Mouse (Mus musculus) frontal cortex, postnatal 36 days (tissue): ENCODE results near the gene Cox19.

Experiments
- DNase-seq, 2 experiments: peaks; one replicate each; pipeline ENCODE4 v3.0.0; 2022; ENCODE audit warnings: low spot score in 2 of 2

Gene Cox19

GRCm38 (mm10) chr5:139327634-139328020, 23.6 kb downstream of the Cox19 start:
- no peak for DNase-seq

- DNase-seq, result no peak
Measured at GRCm38 (mm10) chr5:139326986-139327633, 24.1 kb downstream of the Cox19 start.

- no peak for DNase-seq
Measured at GRCm38 (mm10) chr5:139326111-139326696, 25.0 kb downstream of the Cox19 start.

GRCm38 (mm10) chr5:139325395-139325966, 25.7 kb downstream of the Cox19 start, which contains the start of gene Adap1:
Gene Adap1, minus strand, starts transcription at chr5:139325622.
- peak; percentile 62 to 72 for DNase-seq

GRCm38 (mm10) chr5:139324691-139325394, 26.4 kb downstream of the Cox19 start:
- peak; percentile 59 to 61 for DNase-seq

GRCm38 (mm10) chr5:139324045-139324491, 27.1 kb downstream of the Cox19 start:
- DNase-seq, result peak; percentile 67 to 69

GRCm38 (mm10) chr5:139323260-139323924, 27.8 kb downstream of the Cox19 start:
- DNase-seq, result no peak

GRCm38 (mm10) chr5:139321331-139321730, 29.9 kb downstream of the Cox19 start:
- DNase-seq, result peak in 1 of 2 experiments; percentile 37

GRCm38 (mm10) chr5:139320424-139320823, 30.8 kb downstream of the Cox19 start:
- no peak for DNase-seq

- peak; percentile 62 to 78 for DNase-seq
Measured at GRCm38 (mm10) chr5:139317751-139318504, 33.3 kb downstream of the Cox19 start.

GRCm38 (mm10) chr5:139316982-139317675, 34.1 kb downstream of the Cox19 start:
- no peak for DNase-seq

- no peak for DNase-seq
Measured at GRCm38 (mm10) chr5:139314941-139315642, 36.1 kb downstream of the Cox19 start.

- no peak for DNase-seq
Measured at GRCm38 (mm10) chr5:139313536-139313935, 37.7 kb downstream of the Cox19 start.

GRCm38 (mm10) chr5:139311822-139312221, 39.4 kb downstream of the Cox19 start:
- no peak for DNase-seq

GRCm38 (mm10) chr5:139310477-139310876, 40.7 kb downstream of the Cox19 start:
- DNase-seq, result no peak

- no peak for DNase-seq
Measured at GRCm38 (mm10) chr5:139309946-139310345, 41.3 kb downstream of the Cox19 start.

GRCm38 (mm10) chr5:139303646-139304061, 47.6 kb downstream of the Cox19 start:
- DNase-seq, result no peak

GRCm38 (mm10) chr5:139302101-139302500, 49.1 kb downstream of the Cox19 start:
- DNase-seq, result no peak

GRCm38 (mm10) chr5:139297745-139298144, 53.5 kb downstream of the Cox19 start:
- no peak for DNase-seq

GRCm38 (mm10) chr5:139297092-139297491, 54.1 kb downstream of the Cox19 start:
- DNase-seq, result no peak
